Mouse (Mus musculus) kidney, embryonic 16.5 days (tissue): ENCODE results near the gene Col6a4. TPM values are rescaled to one million over a fixed set of nuclear protein-coding genes. Genes with fewer than 3 reads are reported as not detected.
A peak's percentile ranks its signal among the peaks of the same experiment; 100 is the strongest.

Experiments used
- ATAC-seq: fragments of 200-750 bp; cut with Nextera tagmentation; 2 replicates; pipeline ENCODE4 v1.8.0; 2017; ENCODE audit warnings: moderate TSS enrichment; ENCODE audit not compliant: low FRiP score, low TSS enrichment
- H3K27ac ChIP-seq: fragments of 300-500 bp; sonication (generic); 2 replicates; pipeline ENCODE4 v1.5.1; 2014; ENCODE audit warnings: low read length
- H3K27me3 ChIP-seq: fragments of 300-500 bp; sonication (generic); 2 replicates; pipeline ENCODE4 v1.6.1; 2014; ENCODE audit warnings: low read length, control low read depth, mixed read lengths; ENCODE audit not compliant: insufficient read depth
- H3K36me3 ChIP-seq: fragments of 300-500 bp; sonication (generic); 2 replicates; pipeline ENCODE4 v1.6.1; 2014; ENCODE audit warnings: low read length, control low read depth, mixed read lengths; ENCODE audit not compliant: insufficient read depth
- H3K4me1 ChIP-seq: fragments of 300-500 bp; sonication (generic); 2 replicates; pipeline ENCODE4 v1.6.1; 2014; ENCODE audit warnings: low read length, control low read depth, mixed read lengths; ENCODE audit not compliant: insufficient read depth
- H3K4me2 ChIP-seq: fragments of 300-500 bp; sonication (generic); replicated peaks from 2 replicates; pipeline ENCODE4 v1.6.1; 2014; ENCODE audit warnings: low read depth, low read length
- H3K4me3 ChIP-seq: fragments of 300-500 bp; sonication (generic); 2 replicates; pipeline ENCODE4 v1.5.1; 2014; ENCODE audit warnings: mild to moderate bottlenecking, low read length
- H3K9ac ChIP-seq: fragments of 300-500 bp; sonication (generic); replicated peaks from 2 replicates; pipeline ENCODE4 v1.6.1; 2014; ENCODE audit warnings: low read length
- H3K9me3 ChIP-seq: fragments of 300-500 bp; sonication (generic); 2 replicates; pipeline ENCODE4 v1.6.1; 2016; ENCODE audit warnings: low read length, control low read depth
- WGBS: fragments of 180-500 bp; shearing (Covaris S2); extraction: QIAGEN DNeasy Blood & Tissue Kit; methylation state at CpG from one replicate; pipeline ENCODE4 v1.1.7; 2014; 5-methylcytosine and 5-hydroxymethylcytosine counted together
- polyA plus RNA-seq: library from polyadenylated mRNA; unstranded; fragments of >200 nt; fragmentation: Nextera tagmentation; extraction: Ambion mirVana; gene quantifications from 2 replicates; pipeline ENCODE4 v1.2.1, GENCODE M21; 2015

Col6a4 gene
- polyA plus RNA-seq: 0.48 and 0.75 TPM in 2 replicates

DNA sequence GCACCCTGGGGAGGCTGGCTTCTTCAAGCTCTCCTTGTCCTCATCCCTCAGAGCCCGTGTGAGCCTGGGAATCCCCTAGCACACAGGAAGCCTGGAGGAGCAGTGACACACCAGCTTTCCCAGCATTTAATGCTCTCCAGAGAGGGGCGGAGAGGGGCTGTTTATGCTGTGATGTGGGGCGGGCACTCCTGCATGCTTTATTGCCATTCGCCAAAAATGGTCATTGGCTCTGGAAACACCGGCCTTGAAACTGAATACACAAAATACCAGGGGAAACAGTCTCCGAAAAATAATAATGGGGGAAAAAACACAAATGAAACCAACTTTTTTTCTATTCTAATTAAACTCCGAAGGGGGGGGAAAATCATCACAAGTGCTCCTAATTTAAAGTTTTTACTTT is at the start of gene Col6a4:
Gene Col6a4 (minus strand): TSS at position 101 of the 400 bp plus-strand sequence.
- Histone ChIP-seq H3K27me3 (no peaks in the 10 kb centered on the region), H3K9me3 (no peaks in the 10 kb centered on the region), H3K27ac (no peak within 1 kb of the TSS), H3K4me2 (no peak within 1 kb of the TSS), H3K9ac (no peak within 1 kb of the TSS), H3K4me1 (0 out of 2 replicates have a peak, but pooled peaks cover 4% of the 10 kb centered on the region), H3K4me3 (no peak within 1 kb of the TSS), H3K36me3 (no peaks in the 10 kb centered on the region)
- ATAC-seq: no peak
- WGBS: 43% methylated on average over 7 of the region's 7 CpGs

DNA sequence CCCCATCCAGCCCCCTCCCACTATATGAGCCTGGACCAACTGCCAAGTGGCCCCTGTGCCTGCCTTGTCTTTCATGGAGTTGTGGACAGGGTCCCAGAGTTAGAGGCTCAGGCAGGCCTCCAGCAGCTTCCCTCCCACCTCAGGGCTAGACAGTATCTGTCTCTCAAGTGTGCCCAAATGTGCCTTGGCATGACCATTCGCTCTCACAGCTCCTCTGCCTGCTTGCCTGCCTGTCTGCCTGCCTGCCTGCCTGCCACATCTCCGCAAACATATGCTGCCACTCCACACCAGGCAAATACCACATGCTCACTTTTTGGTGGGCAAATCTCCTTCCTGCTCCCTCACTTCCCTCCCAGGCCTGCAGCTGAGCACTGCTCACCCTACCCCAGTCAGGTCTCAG is 49.0 kb upstream of the Col6a4 start:
- 75% methylated on average over 2 of the region's 2 CpGs for WGBS
- no peak for ATAC-seq

GRCm38 (mm10) chr9:106144176-106144575 is 47.6 kb upstream of the Col6a4 start:
- H3K36me3 ChIP-seq: no peaks in the 10 kb centered on the region
- no peak overlapping the region for H3K4me2 ChIP-seq
- no peaks in the 10 kb centered on the region for H3K9me3 ChIP-seq
- H3K27me3 ChIP-seq: peaks cover 25% of the 10 kb centered on the region
- peaks cover 4% of the 10 kb centered on the region; the same call in 1 of the 2 replicates for H3K4me1 ChIP-seq
- H3K9ac ChIP-seq: no peak overlapping the region
- 88% methylated on average over 7 of the region's 7 CpGs for WGBS
- H3K27ac ChIP-seq: no peak overlapping the region
- no peak overlapping the region for H3K4me3 ChIP-seq
- ATAC-seq: no peak

More for the DNA sequence above, 49.0 kb upstream of the Col6a4 start:
- peaks cover 8% of the 10 kb centered on the region; the same call in 1 of the 2 replicates for H3K4me1 ChIP-seq
- no peak overlapping the region for H3K4me3 ChIP-seq
- peaks cover 39% of the 10 kb centered on the region for H3K27me3 ChIP-seq
- H3K4me2 ChIP-seq: no peak overlapping the region
- no peak overlapping the region for H3K9ac ChIP-seq
- no peak overlapping the region for H3K27ac ChIP-seq
- no peaks in the 10 kb centered on the region for H3K36me3 ChIP-seq
- H3K9me3 ChIP-seq: no peaks in the 10 kb centered on the region

- H3K36me3 ChIP-seq: no peaks in the 10 kb centered on the region
- no peak overlapping the region for H3K9ac ChIP-seq
- 0 out of 2 replicates have a peak, but pooled peaks cover 3% of the 10 kb centered on the region for H3K27me3 ChIP-seq
- H3K4me3 ChIP-seq: no peak overlapping the region
- 81% methylated on average over 12 of the region's 12 CpGs for WGBS
- H3K9me3 ChIP-seq: no peaks in the 10 kb centered on the region
- ATAC-seq: no peak
- H3K27ac ChIP-seq: no peak overlapping the region
- H3K4me1 ChIP-seq: no peaks in the 10 kb centered on the region
- H3K4me2 ChIP-seq: no peak overlapping the region
Observed at GRCm38 (mm10) chr9:106141955-106142354, 45.4 kb upstream of the Col6a4 start.

- Histone ChIP-seq H3K36me3 (no peaks in the 10 kb centered on the region), H3K9me3 (no peaks in the 10 kb centered on the region), H3K4me1 (no peaks in the 10 kb centered on the region), H3K27me3 (no peaks in the 10 kb centered on the region), H3K4me2 (no peak overlapping the region), H3K4me3 (no peak overlapping the region), H3K27ac (no peak overlapping the region), H3K9ac (no peak overlapping the region)
- no peak for ATAC-seq
- 40% methylated on average over 10 of the region's 10 CpGs for WGBS
Observed at GRCm38 (mm10) chr9:106139763-106140162, 43.2 kb upstream of the Col6a4 start.

GRCm38 (mm10) chr9:106137671-106138216 is 41.2 kb upstream of the Col6a4 start:
- WGBS: 49% methylated on average over 10 of the region's 10 CpGs
- no peak overlapping the region for H3K27ac ChIP-seq
- no peaks in the 10 kb centered on the region for H3K4me1 ChIP-seq
- H3K9ac ChIP-seq: no peak overlapping the region
- no peaks in the 10 kb centered on the region for H3K9me3 ChIP-seq
- H3K36me3 ChIP-seq: no peaks in the 10 kb centered on the region
- no peaks in the 10 kb centered on the region for H3K27me3 ChIP-seq
- H3K4me2 ChIP-seq: no peak overlapping the region
- ATAC-seq: no peak
- no peak overlapping the region for H3K4me3 ChIP-seq

DNA sequence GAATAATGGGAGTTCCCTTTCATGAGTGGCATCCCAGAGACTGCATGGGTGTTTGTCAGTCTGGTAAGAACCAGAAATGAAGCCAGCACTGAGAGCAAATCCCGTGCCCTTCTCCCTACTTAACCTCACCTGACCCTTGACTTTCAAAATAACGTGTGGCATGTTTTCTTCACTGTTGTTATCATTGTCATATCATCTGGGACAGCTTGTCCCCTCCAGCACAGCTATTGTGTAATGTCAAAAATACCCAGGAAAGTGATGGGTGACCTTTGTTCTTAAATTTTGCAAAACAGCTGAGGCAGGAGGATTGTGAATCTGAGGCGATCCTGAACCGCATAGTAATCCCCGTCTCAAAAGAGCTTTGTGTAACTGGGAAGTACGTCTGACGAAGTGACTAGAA is 33.7 kb upstream of the Col6a4 start:
- Histone ChIP-seq H3K4me1 (no peaks in the 10 kb centered on the region), H3K9ac (no peak overlapping the region), H3K4me3 (no peak overlapping the region), H3K27ac (no peak overlapping the region), H3K9me3 (no peaks in the 10 kb centered on the region), H3K36me3 (no peaks in the 10 kb centered on the region), H3K27me3 (no peaks in the 10 kb centered on the region), H3K4me2 (no peak overlapping the region)
- no peak for ATAC-seq
- whole genome bisulfite sequencing: 81% methylated on average over 7 of the region's 7 CpGs

GRCm38 (mm10) chr9:106129072-106129471 is 32.5 kb upstream of the Col6a4 start:
- no peak for ATAC-seq
- WGBS: 64% methylated on average over 2 of the region's 2 CpGs

GRCm38 (mm10) chr9:106126786-106127251 is 30.2 kb upstream of the Col6a4 start:
- Histone ChIP-seq H3K4me1 (no peaks in the 10 kb centered on the region), H3K4me2 (no peak overlapping the region), H3K27ac (no peak overlapping the region), H3K9ac (no peak overlapping the region), H3K9me3 (no peaks in the 10 kb centered on the region), H3K27me3 (no peaks in the 10 kb centered on the region), H3K36me3 (no peaks in the 10 kb centered on the region), H3K4me3 (no peak overlapping the region)
- no peak for ATAC-seq
- 67% methylated on average over 2 of the region's 2 CpGs for WGBS

More at GRCm38 (mm10) chr9:106129072-106129471, 32.5 kb upstream of the Col6a4 start:
- H3K4me3 ChIP-seq: no peak overlapping the region
- H3K9ac ChIP-seq: no peak overlapping the region
- H3K9me3 ChIP-seq: no peaks in the 10 kb centered on the region
- no peaks in the 10 kb centered on the region for H3K36me3 ChIP-seq
- H3K4me1 ChIP-seq: no peaks in the 10 kb centered on the region
- no peaks in the 10 kb centered on the region for H3K27me3 ChIP-seq
- H3K4me2 ChIP-seq: no peak overlapping the region
- H3K27ac ChIP-seq: no peak overlapping the region

- Histone ChIP-seq H3K9me3 (no peaks in the 10 kb centered on the region), H3K27ac (no peak overlapping the region), H3K4me3 (no peak overlapping the region), H3K9ac (no peak overlapping the region), H3K4me1 (no peaks in the 10 kb centered on the region), H3K27me3 (no peaks in the 10 kb centered on the region), H3K4me2 (no peak overlapping the region), H3K36me3 (no peaks in the 10 kb centered on the region)
- 0 out of 2 replicates have a peak, but pooled peaks have one; percentile 51 for ATAC-seq
- 43% methylated on average over 4 of the region's 4 CpGs for WGBS
Observed at GRCm38 (mm10) chr9:106123599-106123998, 27.0 kb upstream of the Col6a4 start.
